Mouse (Mus musculus) CD4-positive, CD25-positive, alpha-beta regulatory T cell, adult 4 months (primary cell): ENCODE measurements at regions not wholly inside any gene's neighbourhood (a gene's known extent, or its start where the extent isn't known, plus 50 kb on each side); places are given as distances from the start of the nearest gene placed in this dataset.
"Not testable (repeated sequence)": the region's sequence is repeated elsewhere in the genome, so short reads cannot be mapped to it uniquely, and the experiment has no call there.

Source experiments
- ATAC-seq: one replicate; pipeline ENCODE4 v1.8.0; 2017

DNA sequence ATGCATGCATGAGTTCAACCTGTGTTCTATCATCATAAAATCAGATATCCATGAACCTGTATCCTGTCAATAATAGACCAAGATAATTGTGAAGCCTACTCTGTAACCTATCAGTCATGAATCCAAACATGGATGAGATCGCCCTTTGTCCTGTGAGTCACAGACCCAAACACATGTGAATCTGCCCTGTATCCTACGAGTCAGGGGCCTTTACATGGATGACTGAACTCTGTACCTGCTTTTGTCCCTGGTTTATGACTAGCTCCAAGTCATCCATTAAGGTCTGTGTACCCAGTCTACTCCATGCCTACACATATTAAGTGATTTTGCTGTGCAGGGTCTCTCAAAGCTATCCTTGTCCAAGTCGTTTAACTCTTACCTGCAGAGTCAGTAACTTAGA is 187.7 kb upstream of the Tbl1xr1 start:
- ATAC-seq = no peak

DNA sequence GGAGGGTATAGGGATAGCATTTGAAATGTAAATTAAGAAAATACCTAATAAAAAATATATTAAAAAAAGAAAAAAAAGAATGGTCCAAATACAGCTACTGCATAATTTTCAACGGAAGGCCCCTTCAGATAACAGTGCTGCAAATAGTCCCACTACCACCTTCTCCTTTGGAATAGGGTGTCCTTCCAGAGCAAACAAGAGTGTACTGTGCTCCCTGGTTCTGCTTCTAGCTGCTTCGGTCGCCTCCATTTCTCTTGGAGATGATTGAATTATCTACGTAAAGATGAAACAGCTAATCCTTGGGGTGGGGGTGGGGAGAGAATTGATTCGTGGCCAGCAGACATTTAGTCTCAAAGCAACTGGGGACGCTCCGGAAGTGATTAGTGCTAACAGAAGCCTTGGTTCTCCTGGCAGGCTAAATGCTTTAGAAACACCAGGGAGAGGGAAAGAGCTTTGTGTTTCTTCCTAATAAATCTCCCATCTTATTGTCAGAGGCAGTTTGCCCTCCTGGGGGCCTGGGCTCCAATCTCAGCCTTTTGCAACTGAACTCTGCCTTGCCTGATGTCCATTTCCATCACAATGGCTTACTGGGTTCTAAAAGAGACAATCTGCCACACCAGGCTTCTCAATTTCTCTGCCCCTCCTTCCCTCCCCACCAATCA is 184.5 kb upstream of the Tbl1xr1 start:
- ATAC-seq = no peak

DNA sequence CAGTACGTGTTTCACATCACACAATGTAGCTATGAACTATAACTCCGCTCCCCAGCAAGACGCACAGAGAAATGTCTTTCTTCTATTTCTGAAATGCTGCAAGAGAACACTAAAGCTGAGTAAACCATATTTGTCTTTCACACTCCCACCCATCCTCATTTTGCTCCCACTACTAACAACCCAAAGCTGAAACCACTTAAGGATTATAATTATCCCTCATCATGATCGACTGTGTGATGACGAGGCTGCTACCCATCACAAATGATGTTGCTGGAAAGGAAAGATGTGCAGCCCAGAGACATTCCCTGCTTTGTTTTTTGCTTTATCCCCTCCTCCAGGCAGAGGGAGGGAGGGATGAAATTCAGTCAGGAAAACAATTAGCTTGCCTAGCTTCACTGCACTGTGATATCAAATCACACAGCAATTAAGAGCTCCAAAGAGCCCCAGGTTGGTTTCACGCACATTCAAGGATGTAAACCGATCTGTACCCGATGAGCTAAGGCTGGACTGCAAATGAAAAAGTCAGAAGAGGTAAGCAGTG is 183.5 kb upstream of the Tbl1xr1 start:
- no peak for ATAC-seq

DNA sequence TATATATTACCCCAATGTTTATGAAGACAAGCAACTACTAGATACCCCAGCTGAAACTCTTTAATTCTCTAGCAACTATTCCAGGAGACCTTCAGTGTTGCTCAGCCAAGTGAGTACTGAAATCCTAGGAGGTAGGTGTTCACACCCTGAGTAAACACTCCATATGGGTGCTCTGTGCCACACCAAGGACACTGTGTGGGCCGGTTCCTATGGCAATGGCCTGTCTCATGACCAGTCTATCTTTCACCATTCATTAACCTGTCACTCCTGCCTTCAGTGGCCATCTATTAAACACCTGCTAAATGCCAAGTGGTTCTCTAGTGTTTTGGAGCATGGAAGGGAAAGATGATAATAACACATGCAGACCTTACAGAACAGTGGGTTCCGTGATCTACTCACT is 180.9 kb upstream of the Tbl1xr1 start:
- ATAC-seq = no peak

DNA sequence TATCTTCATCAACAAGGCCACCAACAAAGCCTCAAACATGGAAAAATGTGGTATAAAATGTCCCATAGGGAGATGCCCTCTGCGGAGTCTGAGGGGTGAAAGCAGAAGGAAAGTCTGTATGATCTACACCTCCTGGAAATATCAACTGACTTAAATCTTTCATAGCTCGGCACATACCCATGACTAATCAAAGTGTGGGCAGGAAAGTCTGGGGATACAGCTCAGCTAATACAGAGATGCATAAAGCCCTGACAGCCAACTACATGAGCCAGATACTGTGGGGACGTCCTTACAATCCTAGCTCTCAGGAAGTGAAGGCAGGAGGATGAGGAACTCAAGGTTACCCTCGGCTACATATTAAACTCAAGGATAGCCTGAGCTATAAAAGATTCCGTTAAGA is 178.2 kb upstream of the Tbl1xr1 start:
- no peak for ATAC-seq

DNA sequence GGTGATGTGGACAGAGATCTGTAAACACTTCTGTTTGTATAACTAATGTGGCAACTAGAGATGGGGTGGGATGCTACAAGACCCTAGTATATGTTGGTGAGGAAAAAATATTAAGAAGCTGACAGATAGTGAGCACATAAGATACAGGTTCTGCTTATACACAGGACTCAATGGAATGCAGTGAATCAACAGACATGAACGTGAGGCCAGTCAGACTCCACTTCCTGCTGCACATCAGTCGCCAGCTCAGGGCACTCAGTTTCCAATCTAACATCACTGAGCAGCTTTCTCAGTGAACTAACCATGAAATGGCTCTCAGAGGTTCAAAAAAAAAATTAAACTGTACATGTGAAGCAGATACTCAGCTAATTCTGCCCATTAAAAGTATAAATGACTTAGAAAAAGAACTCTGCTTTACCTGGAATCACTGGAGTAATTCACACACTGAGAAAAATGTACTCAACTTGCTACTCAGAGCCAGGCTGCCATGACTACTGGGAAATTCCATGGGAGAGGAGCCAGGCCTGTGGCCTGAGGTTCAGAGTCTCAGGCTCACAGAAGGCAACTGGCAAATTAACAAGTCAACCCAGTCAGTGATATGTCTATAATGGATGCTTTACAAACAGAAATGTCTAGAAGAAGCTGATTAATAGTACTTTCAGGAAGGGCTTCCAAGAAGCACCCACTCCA is 170.9 kb upstream of the Tbl1xr1 start:
- peak; percentile 87 for ATAC-seq

DNA sequence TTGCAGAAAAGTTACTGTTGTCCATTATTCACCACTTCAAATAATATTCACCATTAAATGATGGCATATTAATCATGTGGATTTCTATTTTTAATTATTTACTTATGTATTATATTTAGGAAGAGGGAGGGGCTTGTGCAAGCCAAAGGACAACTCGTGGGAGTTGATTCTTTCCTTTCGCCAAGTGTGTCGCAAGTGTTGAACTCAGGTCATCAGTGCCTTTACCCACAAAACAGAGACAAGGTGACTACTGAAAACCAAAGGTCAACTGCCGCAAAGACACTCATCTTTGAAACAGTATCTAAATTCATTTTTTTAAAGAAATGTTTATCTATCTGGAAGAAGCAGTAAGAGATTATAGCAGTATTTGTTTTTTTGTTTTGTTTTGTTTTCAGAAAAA is 167.6 kb upstream of the Tbl1xr1 start:
- ATAC-seq = no peak

DNA sequence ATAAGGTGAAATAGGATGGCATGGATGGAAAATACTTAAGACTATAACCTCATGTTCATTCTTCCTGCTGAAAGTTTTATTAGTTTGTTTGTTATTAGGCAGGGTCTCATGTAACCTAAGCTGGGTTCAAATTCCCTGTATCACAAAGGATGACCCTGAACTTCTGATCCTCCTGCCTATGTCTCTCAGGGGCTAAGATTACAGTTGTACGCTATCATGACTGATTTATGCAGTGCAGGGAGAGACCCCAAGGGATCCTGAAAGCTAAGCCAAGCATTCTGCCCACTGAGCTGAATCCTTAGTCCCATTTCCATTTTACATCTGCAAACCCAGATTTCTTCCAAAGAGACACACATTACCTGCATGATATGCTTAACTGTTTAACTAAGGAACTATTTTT is 166.4 kb upstream of the Tbl1xr1 start:
- ATAC-seq = no peak

DNA sequence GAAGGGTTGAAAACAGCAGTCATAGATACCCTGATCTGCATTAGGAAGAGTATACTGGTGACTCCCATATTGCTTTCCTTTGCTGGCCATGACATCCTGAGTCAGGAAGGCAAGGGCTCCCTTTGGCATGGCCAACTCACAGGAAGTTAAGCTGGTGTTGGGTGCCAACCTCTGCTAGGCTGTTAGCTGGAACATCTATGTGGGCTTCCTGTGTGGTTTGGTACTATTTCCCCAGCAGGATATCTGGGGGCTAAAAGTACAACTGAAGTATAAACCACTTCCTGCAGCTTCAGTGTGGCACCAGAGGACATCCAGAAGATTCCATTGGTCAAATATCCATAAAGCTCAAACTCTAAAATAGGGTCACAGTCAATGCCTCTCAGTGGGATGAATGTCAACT is 165.4 kb upstream of the Tbl1xr1 start:
- peak; percentile 94 for ATAC-seq

DNA sequence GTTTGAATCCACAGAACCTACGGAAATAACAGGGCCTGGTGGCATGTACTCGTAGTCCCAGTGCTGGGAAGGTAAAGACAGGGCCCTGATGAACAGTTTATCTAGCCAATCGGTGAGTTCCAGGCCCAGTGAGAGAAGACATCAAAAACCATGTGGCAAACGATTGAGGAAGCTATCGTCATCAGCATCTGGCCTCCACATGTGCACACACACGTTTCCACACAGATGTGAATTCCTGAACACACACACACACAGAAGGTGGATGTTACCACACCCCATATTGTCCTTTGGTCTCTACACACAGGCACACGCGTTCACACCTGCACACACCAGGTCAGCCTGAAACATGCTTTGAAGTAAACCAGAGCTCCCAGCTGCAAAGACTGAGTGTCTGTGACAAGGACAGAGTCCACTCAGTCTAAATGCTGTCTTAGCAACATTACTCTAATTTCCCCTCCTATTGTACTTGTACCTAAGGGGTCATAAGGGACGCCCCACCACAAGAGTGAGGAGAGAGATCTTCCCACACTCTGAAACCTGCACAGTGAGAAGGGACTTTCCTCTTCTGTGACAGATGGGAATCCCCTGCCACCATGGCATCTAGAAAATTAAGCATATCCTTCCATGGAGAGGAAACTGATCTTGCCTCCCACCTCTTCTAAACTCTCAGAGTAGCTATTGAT is 159.1 kb upstream of the Tbl1xr1 start:
- ATAC-seq = peak; percentile 90

DNA sequence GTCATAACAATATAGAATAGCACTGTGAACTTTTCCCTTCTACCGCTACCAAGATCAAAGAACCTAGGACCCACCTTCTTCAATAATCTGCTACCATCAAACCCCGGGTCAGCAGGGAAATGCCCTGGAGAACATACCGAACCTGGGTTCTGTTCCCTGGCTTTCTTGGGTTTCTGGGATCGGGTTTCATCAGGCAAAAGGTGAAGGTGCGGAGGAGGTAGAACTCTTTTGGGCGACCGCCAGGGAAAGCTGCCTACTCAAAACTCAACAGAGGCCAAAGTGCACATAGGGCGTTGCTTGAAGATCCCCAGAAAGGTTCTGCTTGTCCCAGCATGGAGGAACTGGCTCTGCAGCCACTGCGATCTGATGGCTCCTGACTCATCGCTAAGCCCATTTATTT is 158.0 kb upstream of the Tbl1xr1 start:
- ATAC-seq = no peak

DNA sequence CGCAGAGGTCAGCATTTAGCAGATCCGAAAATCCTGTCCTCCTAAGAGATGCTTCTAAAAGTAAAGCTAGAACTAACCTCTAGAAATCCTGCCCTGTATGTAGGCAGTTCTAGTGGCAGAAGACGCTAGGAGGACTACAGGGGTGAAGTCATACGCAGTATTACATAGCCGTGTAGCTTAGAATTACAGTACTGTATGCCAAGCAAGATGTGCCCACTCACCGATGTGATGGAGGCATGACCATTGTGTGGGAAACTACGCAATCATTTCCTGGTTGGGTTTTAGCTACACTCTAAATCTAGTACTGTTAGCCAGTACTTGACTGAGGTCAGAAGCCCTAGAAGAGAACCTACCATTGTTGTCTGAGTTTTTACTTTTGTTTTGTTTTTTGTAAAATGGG is 156.5 kb upstream of the Tbl1xr1 start:
- ATAC-seq = no peak

DNA sequence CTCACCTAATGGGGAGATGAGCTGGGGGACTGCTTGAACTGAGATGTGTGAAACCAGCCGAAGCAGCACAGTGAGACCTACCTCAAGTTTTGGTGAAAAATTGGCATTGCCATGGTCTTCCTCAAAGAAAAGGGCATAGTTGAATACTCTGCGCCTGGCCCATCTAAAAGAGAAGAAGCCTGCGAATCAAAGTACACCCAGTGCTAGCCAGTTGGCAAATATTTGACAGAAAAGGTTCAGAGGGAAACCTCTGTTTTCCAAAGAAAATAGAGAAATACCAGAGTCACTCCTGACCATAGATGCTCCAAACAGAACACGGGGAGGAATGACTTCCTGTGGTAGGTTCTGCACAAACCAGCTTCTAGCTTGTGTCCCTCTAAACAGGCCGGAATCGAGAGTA is 144.5 kb upstream of the Tbl1xr1 start:
- no peak for ATAC-seq

DNA sequence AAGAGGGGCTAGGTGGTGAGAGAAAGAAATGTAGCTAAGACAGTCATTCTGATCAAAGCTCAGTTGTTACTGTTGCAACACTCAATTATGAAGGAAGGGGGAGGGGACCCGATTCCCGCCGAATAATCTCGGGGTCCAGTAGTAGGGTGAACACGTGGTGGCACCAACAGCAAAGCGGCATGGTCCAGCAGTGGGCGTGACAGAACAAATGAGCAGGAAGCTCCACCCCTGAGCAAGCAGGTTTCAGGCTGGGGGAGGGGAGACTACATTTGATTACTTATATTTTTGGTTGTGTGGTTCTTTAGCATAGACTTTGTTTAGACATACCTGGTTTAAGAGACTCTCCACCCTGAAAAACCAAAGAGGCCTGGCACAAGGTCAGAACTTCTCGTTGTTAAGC is 143.8 kb upstream of the Tbl1xr1 start:
- not testable (repeated sequence) for ATAC-seq

DNA sequence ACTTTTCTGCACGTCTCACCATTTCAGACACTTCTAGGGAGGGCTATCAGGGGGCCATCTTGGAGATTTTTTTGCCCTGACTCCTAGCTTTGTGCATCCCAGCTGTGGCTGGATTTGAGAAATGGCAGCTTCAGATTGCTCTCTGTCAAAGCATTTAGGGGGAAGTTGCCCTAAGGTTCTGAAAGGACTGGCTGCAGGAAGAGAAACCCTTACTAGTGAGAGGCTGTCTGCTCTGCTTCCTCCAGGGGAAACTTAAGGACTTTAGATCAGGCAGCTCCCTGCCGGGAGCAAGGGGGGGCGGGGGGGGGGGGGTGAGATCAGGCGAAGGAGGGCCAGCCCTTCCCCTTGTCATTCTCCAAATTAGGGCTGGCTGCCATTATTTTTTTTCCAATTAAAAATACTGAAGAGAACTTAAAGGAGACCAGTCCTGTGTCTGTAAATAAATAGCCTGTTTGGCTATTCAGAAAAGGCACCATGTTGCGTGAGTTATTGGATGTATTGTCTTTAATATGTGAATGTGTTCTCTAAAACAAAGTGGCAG is 141.7 kb upstream of the Tbl1xr1 start:
- ATAC-seq = no peak

DNA sequence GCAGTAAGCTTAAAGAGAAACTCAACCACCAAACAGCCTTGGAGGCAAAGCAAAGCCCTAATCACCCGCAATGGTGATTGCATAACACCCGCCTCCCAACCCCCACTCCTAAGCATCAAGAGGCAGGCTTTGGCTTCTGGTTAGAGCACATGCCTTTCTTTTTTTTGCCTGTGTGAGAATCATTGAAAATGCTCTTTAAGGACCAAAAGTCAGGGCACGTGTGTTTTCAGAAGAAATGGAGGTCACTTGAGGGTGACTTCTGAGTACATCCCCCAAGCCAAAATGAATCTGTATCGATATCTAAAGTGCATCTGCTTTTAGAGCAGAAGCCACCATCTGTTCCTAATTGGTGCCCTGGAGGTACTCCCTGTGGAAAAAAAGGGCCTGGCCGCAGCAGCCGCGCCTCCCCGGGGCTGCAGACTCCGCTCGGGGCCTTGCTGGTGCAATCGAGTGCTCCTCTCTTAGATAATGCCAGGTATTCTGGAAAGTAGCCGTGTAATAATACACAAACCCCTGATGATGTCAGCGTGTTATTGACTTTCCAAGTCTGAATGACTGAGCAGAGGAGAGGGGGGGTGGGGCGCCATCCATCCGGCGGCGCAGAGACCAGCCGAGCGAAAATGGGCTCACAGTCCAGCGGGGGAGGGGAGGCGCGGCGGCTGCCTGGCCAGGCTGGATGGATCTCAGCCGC is 140.7 kb upstream of the Tbl1xr1 start:
- ATAC-seq = peak; percentile 88

DNA sequence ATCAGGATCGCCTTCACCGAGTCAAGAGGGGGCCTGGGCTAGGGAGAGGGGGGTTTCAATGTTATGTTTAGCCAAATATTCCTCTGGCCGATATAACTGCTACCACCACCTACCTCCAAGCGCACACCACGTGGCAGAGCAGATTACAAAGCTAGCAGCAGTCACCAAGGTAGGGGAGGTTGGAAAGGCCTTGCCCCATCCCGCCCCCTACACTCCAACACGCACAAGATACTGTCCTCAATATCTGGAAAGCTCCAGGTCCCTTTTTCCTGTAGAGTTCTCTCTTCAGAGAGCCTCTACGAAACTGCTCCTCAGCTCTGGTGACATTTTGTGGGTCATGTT is 140.2 kb upstream of the Tbl1xr1 start:
- ATAC-seq = peak; percentile 33

DNA sequence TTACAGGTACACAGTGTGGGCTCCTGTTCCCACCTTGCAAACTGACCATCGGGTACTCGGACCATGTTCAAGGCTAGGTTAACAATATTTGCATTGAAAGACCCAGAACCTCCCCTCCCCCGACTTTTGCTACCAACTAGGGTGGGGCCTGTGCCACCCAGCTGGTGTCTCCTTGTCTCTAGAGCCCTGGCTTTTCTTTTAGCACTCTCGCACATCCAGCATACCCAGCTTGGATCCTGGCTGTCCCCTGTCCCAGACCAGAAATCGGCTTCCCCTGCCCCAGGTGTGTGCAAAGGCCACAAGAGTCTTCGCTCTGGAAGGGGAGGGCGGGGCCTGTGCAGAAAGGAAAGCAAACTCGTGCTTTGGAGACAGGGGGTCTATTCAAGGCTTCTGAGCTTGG is 139.8 kb upstream of the Tbl1xr1 start:
- no peak for ATAC-seq

DNA sequence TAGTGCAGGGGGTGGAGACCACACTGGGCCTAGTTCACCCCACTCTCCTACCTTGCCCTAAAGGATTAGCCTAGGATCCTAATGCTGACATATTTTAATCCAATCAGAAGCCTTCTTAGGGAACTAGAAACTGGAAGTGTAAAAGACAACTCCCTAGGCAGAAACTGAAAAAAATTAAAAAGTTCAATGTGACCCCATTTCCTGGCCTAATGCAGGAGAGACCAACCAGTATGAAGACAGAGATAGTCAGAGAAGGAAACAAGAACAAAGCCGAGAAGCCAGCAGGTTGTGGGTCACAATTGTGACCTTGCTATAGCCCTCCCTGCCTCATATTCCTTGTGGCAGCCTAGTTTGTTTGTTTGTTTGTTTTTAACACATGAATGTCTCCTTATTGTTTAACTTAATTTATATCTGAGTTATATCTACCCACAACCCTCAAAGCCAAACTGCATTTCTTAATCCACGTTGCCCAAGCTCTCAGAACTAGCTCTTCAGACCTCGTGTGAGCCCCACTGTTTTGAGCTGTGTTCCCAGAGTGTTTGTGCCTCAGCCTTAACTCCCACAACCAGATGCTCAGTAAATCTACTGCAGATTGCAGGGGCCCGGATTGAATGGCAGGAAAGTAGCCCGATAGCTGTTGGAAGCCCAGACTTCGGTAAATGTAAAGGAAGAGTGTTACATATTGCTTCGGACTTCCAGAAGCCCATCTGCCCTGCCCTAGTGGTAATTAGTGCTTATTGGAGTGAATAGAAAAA is 139.0 kb upstream of the Tbl1xr1 start:
- no peak for ATAC-seq

DNA sequence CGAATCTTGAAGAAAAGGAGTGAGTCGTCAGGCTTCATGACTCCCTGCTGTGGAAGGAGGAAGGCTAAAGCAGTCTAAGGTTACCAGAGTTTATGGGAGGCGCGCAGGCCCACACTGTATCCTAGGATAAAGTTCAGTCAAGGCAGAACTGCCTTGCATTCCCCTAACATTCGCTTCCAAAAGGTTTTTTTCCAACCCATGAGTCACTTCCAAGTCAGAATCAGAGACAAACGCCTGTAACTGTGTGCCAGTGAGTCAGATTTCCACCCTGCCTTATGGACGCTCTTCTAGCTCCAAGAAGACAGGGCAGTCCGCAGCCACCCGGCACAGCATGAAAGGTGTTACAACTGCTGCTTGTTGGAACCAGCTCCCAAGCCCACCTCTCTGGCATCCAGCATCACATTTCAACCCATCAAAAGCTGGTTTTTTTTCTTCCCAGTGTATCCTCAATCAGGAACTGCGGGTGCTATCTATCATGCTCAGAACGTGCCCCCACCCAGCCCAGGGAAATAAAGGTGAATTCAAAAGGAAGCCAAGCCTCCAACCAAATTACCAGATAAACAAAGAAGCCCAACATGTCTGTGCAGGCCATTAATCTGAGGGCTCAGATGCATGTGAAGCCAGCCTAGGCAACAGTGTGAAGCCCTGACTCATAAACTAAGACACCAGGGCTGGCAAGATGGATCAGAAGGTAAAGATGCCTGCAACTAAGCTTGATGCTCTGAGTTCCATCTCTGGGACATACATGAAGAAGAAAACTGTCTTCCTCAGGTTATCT is 138.2 kb upstream of the Tbl1xr1 start:
- no peak for ATAC-seq

DNA sequence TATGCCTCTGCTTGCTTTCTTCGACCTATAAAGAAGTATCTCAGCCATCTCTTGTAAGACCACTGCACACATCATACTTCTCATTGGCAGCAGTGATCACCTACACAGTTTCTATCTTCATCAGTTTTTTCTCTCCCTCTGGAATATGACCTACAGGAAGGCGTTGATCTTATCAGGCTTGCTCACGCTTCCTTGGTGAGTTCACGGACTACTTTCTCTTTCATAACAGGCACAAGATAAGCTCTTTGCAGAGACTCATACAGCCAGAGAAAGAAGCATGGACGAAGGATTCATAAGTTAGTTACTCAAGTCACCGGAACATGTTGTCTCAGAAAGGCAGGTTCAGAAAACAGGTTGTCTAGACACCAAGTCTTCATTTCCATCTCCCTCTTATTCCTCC is 136.7 kb upstream of the Tbl1xr1 start:
- ATAC-seq = peak; percentile 7

DNA sequence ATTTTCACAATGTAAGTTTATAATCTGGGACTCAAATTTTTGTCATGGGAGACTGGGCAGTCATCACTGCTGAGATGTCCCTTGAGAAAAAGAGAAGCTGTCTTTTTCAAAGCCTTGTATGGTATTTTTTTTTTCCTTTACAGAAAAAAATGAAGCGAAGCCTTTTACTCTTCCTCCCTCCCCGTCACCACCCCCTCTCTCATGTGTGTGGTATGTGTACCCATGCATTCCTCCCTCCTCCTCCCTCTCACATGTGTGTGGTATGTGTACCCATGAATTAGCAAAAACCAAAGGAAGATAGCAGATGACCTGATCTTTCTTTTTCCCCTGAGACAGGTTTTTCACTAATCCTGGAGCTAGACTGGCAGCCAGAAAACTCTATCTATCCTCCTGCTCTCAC is 134.9 kb upstream of the Tbl1xr1 start:
- ATAC-seq = no peak
